Mouse (Mus musculus): ENCODE measurements around the gene Ppp2r3c.
A peak's percentile ranks its signal among the peaks of the same experiment; 100 is the strongest.
"Not testable (repeated sequence)": the region's sequence is repeated elsewhere in the genome, so short reads cannot be mapped to it uniquely, and the experiment has no call there.

The Ppp2r3c gene

DNA sequence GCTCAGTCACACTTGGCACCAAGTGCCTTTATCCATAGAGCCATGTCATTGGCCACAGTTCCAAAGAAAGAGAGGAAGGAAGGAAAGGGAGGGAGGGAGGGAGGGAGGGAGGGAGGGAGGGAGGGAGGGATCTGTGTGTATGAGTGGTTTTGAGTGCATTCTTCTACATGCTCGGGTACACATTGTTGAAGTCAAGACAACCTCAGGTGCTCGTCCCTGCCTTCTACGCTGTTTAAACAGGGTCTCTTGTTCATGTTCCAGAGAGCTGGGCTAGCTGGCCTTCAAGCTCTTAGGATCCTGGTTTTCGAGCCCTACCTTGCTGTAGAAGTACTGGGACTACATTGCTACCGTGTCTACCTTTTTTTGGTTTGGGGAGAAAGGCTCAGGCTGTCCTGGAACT is 39.4 kb downstream of the Ppp2r3c start:
- not testable (repeated sequence) for DNase-seq

DNA sequence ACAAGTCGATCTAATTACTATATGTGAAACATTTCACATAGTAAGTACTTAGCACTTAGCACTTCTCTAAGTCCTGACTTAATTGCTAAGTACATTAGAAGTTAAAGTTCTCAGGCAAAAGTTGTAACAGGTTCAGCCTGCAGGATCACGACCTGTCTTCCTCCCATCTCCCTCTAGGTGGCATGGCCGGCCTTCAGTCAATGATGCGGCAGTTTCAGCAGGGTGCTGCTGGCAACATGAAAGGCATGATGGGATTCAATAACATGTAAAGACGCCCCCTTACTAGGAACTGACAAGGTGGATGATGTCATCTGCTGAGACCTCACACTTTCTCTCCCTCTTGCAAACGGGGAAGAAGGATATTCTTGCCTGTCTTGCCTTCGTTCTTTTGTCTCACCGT is 40.8 kb downstream of the Ppp2r3c start:
- DNase-seq = not testable (repeated sequence)

DNA sequence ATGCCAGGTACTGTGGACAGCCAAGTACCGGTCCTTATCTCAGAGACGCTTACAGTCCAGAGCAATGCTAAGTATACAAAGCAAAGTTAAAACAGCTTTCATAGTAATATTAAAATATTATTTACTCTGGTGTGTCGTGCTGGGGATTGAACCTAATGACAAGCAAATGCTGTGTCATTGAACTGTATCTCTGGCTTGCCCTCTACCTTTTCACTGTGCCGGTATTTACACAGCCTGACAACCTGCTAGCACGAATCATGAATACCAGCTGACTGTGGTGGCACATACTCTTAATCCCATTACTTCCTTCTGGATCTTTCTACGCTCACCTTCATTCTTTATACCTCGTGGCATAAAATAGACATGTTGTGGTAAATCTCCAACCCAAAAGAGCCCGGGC is 60.6 kb downstream of the Ppp2r3c start:
- not testable (repeated sequence) for DNase-seq

DNA sequence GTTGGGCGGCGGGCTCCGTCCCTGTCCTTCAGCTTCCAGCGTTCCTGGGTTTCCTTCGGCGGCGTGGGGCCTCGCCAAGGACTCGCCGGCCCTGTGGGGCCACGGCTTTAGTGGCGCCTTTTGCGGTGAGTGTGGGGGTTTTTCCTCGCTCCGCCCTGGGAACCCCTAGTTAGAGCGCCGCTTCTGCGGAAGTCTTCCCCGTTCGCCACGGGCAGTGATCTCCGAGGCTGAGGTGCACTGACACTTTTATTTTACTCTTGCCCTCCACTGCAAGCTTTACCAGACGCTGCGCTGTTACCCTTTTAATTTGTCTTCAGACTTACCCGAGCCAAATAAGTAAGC is 72.3 kb downstream of the Ppp2r3c start:
- DNase-seq = peak in 1 of 2 experiments; percentile 6

DNA sequence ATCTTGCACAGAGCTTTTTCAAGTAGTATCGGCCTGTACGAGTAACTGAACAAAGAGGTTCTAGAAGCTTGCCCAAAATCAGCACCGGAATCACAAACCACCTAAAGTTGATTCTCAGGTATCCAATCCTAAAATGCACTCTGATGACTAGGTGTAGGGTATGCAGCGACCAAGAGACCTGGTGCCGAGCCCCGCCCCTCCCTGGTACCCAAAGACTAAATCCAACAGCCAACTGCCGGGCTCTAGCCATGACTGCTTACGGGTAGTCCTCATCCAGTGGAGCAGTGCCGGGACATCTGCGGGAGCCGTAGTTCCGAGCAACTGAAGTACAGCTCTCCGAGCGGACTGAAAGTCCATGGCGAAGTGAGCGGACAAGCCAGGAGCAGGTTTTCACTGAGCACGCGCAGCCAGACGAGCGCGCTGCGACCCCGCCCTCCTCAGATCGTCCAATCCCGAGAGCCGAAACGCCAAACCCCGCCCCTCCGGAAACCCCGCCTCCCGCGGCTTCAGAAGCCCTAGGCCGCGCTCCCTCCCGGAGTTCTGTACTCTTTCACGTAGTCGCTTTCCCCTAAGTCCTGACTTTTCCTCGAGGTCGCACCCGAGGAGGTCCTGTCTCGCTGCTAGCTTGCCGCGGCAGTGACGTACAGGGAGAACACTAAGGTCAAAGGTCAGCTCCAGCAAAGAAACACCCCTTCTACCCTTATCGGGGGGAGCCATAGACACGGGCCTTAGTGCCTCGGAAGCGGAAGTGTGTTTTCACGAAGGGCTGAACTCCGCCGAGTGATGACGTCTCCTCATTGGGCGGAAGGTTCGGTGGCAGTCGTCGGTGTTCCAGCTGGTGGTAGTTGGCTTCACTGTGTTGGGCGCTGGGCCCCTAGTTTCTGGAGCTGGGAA is 72.9 kb downstream of the Ppp2r3c start, which contains the start of gene Srp54c:
TSS of gene Srp54c (plus strand) at position 543 of the 894 bp plus-strand sequence.
- DNase-seq = not testable (repeated sequence)

Measured in kidney, postnatal 36 days (tissue).